Mouse (Mus musculus) liver, embryonic 16.5 days (tissue): ENCODE measurements around the gene Dlx6. TPM values are rescaled to one million over a fixed set of nuclear protein-coding genes. Genes with fewer than 3 reads are reported as not detected.

Experiments
- ATAC-seq: fragments of 200-750 bp; cut with Nextera tagmentation; 2 replicates; pipeline ENCODE4 v1.8.0; 2017; ENCODE audit warnings: low read depth, mild to moderate bottlenecking, moderate number of reproducible peaks, moderate library complexity
- H3K27ac ChIP-seq: fragments of 300-500 bp; sonication (generic); 2 replicates; pipeline ENCODE4 v1.5.1; 2014; ENCODE audit warnings: mild to moderate bottlenecking, low read length
- H3K27me3 ChIP-seq: fragments of 300-500 bp; sonication (generic); 2 replicates; pipeline ENCODE4 v1.6.1; 2014; ENCODE audit warnings: low read depth, low read length, mixed read lengths; ENCODE audit not compliant: control insufficient read depth, insufficient read depth
- H3K36me3 ChIP-seq: fragments of 300-500 bp; sonication (generic); 2 replicates; pipeline ENCODE4 v1.6.1; 2014; ENCODE audit warnings: mild to moderate bottlenecking; ENCODE audit not compliant: control insufficient read depth, insufficient read depth
- H3K4me1 ChIP-seq: fragments of 300-500 bp; sonication (generic); 2 replicates; pipeline ENCODE4 v1.6.1; 2014; ENCODE audit warnings: low read depth, low read length, mixed read lengths; ENCODE audit not compliant: control insufficient read depth
- H3K4me2 ChIP-seq: fragments of 300-500 bp; sonication (generic); 2 replicates; pipeline ENCODE4 v1.6.1; 2014; ENCODE audit warnings: low read depth, low read length, mixed read lengths
- H3K4me3 ChIP-seq: fragments of 300-500 bp; sonication (generic); 2 replicates; pipeline ENCODE4 v1.5.1; 2014; ENCODE audit warnings: low read depth, mild to moderate bottlenecking, low read length
- H3K9ac ChIP-seq: fragments of 300-500 bp; sonication (generic); 2 replicates; pipeline ENCODE4 v1.6.1; 2014; ENCODE audit warnings: low read depth, low read length
- H3K9me3 ChIP-seq: fragments of 300-500 bp; sonication (generic); replicated peaks from 2 replicates; pipeline ENCODE4 v1.6.1; 2016; ENCODE audit warnings: low read length; ENCODE audit not compliant: control insufficient read depth
- WGBS: fragments of 180-500 bp; shearing (Covaris S2); extraction: QIAGEN DNeasy Blood & Tissue Kit; methylation state at CpG from one replicate; pipeline ENCODE4 v1.1.7; 2014; ENCODE audit not compliant: insufficient replicate concordance; 5-methylcytosine and 5-hydroxymethylcytosine counted together
- polyA plus RNA-seq: library from polyadenylated mRNA; unstranded; fragments of >200 nt; fragmentation: Nextera tagmentation; extraction: Ambion mirVana; gene quantifications from 2 replicates; pipeline ENCODE4 v1.2.1, GENCODE M21; 2015

Gene Dlx6
- polyA plus RNA-seq, 1 experiment from 2014 or later = not detected

DNA sequence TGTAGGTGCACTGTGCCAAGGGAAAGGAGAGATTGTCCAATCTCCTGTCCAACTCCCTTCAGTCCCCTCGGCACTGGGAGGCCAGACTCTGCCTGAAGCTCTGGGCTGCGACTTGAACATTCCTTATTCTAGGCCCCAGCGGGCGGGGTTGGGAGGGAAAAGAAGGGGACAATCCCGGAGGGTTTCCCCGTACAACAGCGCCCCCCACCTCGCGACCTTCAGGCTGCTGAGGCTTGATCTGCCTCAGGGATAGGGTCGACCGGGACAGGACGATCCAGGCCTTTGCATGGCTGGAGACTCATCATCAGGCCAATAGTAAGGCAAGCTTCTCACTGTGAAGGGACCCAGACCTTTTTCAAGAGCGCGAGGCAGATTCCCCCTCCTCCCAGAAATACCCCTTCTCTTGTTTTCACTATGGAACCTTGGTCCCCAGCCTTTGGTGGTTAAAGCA is 15.7 kb downstream of the Dlx6 start:
- 3% methylated on average over 14 of the region's 14 CpGs for WGBS
- H3K4me2 ChIP-seq = no peak overlapping the region
- H3K9me3 ChIP-seq = no peaks in the 10 kb centered on the region
- no peaks in the 10 kb centered on the region for H3K36me3 ChIP-seq
- H3K9ac ChIP-seq = no peak overlapping the region
- H3K4me1 ChIP-seq = no peaks in the 10 kb centered on the region
- no peak overlapping the region for H3K4me3 ChIP-seq
- peaks cover 99% of the 10 kb centered on the region for H3K27me3 ChIP-seq
- no peak overlapping the region for H3K27ac ChIP-seq
- ATAC-seq = no peak

GRCm38 (mm10) chr6:6879371-6880325 is 16.5 kb downstream of the Dlx6 start:
- no peak overlapping the region for H3K27ac ChIP-seq
- ATAC-seq = no peak
- H3K9me3 ChIP-seq = no peaks in the 10 kb centered on the region
- H3K4me1 ChIP-seq = no peaks in the 10 kb centered on the region
- H3K36me3 ChIP-seq = no peaks in the 10 kb centered on the region
- H3K9ac ChIP-seq = no peak overlapping the region
- peaks cover 94% of the 10 kb centered on the region for H3K27me3 ChIP-seq
- 2% methylated on average over 44 of the region's 44 CpGs for whole genome bisulfite sequencing
- H3K4me2 ChIP-seq = no peak overlapping the region
- no peak overlapping the region for H3K4me3 ChIP-seq

DNA sequence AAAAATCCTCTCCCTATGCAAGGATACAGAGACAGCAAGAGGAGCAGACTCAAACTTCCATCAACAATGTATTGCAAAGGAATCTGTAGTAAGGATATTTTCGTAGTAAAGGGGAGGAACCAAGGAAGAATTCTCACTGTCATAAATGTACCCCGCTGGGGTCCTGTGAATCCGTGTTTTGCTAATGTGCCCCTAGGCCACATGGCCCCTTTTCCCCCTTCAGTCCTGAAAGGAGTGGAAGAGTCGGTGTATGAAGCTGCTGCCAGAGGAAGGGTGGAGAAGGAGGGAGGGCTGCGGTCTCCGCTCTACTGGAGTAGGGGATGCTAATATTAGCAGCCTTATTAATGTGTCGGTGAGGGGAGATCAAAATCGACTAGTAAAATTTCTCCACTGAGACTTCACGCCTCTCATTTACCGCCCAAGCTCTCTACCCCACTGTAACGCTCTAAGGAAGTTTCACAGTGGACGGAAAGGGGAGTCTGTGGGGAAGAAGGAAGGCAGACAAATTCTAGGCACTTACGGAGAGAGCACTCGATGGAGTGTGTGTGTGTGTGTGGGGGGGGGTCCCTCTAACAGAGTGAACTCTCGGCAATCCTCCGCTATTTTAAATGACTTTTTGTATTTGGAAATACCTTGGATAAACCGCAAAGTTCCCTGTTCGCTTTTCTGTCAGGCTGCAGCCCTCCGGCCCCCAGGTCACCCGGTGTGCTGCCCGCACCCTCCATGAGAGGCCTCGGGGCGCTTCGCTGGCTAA is 17.4 kb downstream of the Dlx6 start:
- 2% methylated on average over 24 of the region's 24 CpGs for WGBS
- Histone ChIP-seq H3K27ac (no peak overlapping the region), H3K9ac (no peak overlapping the region), H3K9me3 (no peaks in the 10 kb centered on the region), H3K4me3 (no peak overlapping the region), H3K4me2 (no peak overlapping the region), H3K36me3 (no peaks in the 10 kb centered on the region), H3K4me1 (no peaks in the 10 kb centered on the region), H3K27me3 (peaks cover 86% of the 10 kb centered on the region)
- ATAC-seq = no peak

- Histone ChIP-seq H3K9me3 (no peaks in the 10 kb centered on the region), H3K4me3 (no peak overlapping the region), H3K27me3 (peaks cover 80% of the 10 kb centered on the region), H3K36me3 (no peaks in the 10 kb centered on the region), H3K4me1 (no peaks in the 10 kb centered on the region), H3K27ac (no peak overlapping the region), H3K9ac (no peak overlapping the region), H3K4me2 (peak overlapping the region; percentile 34; the same call in 1 of the 2 replicates)
- WGBS = 3% methylated on average over 30 of the region's 30 CpGs
- no peak for ATAC-seq
Measured at GRCm38 (mm10) chr6:6881115-6881637, 18.0 kb downstream of the Dlx6 start.

- no peaks in the 10 kb centered on the region for H3K9me3 ChIP-seq
- no peaks in the 10 kb centered on the region for H3K36me3 ChIP-seq
- no peaks in the 10 kb centered on the region for H3K4me1 ChIP-seq
- no peak for ATAC-seq
- H3K27me3 ChIP-seq = peaks cover 74% of the 10 kb centered on the region
- 1% methylated on average over 36 of the region's 42 CpGs for WGBS
- H3K9ac ChIP-seq = no peak within 1 kb of the TSS
- 0 out of 2 replicates have a peak within 1 kb of the TSS, but pooled peaks have one; percentile 6 for H3K4me3 ChIP-seq
- peak within 1 kb of the TSS; percentile 34; the same call in 1 of the 2 replicates for H3K4me2 ChIP-seq
- no peak within 1 kb of the TSS for H3K27ac ChIP-seq
Measured at GRCm38 (mm10) chr6:6881638-6882190, 18.6 kb downstream of the Dlx6 start, which contains the start of gene Dlx5. Dlx5 (minus strand) TSS chr6:6882085.

GRCm38 (mm10) chr6:6882266-6882797 is 19.2 kb downstream of the Dlx6 start:
- H3K9ac ChIP-seq = no peak overlapping the region
- peaks cover 68% of the 10 kb centered on the region for H3K27me3 ChIP-seq
- 5% methylated on average over 10 of the region's 11 CpGs for WGBS
- no peak for ATAC-seq
- no peaks in the 10 kb centered on the region for H3K4me1 ChIP-seq
- H3K4me2 ChIP-seq = no peak overlapping the region
- H3K4me3 ChIP-seq = no peak overlapping the region
- H3K27ac ChIP-seq = no peak overlapping the region
- no peaks in the 10 kb centered on the region for H3K36me3 ChIP-seq
- H3K9me3 ChIP-seq = no peaks in the 10 kb centered on the region

DNA sequence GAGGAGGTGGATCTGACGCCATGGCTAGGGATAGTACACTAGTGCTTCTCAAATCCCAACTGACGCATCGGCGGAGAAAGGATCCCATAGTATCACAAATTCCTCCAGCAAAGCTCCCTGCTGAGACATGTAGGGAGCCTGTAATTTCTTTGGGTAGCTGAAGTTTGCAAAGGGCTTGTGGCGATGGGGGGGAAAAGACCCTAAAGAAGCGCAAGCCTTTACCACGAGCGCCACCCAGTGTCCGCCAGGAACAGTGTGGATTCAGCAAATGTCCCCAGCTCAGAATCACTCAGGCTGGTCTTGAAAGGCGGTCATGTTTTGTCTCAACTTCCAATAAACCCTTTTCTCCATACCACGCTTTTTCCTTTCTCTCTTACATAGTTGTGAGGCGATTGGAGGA is 21.8 kb downstream of the Dlx6 start:
- no peak for ATAC-seq
- H3K27ac ChIP-seq = no peak overlapping the region
- no peaks in the 10 kb centered on the region for H3K36me3 ChIP-seq
- whole genome bisulfite sequencing = 7% methylated on average over 12 of the region's 12 CpGs
- H3K27me3 ChIP-seq = peaks cover 43% of the 10 kb centered on the region
- no peaks in the 10 kb centered on the region for H3K9me3 ChIP-seq
- no peak overlapping the region for H3K4me2 ChIP-seq
- no peak overlapping the region for H3K9ac ChIP-seq
- H3K4me3 ChIP-seq = no peak overlapping the region
- no peaks in the 10 kb centered on the region for H3K4me1 ChIP-seq

GRCm38 (mm10) chr6:6886225-6886624 is 23.1 kb downstream of the Dlx6 start:
- no peaks in the 10 kb centered on the region for H3K9me3 ChIP-seq
- H3K4me3 ChIP-seq = no peak overlapping the region
- no peaks in the 10 kb centered on the region for H3K4me1 ChIP-seq
- no peak overlapping the region for H3K9ac ChIP-seq
- peaks cover 30% of the 10 kb centered on the region for H3K27me3 ChIP-seq
- no peak overlapping the region for H3K4me2 ChIP-seq
- no peaks in the 10 kb centered on the region for H3K36me3 ChIP-seq
- ATAC-seq = no peak
- 63% methylated on average over 3 of the region's 3 CpGs for WGBS
- H3K27ac ChIP-seq = no peak overlapping the region
